Mouse (Mus musculus) spleen, postnatal 36 days (tissue): ENCODE results near the gene Filip1.
A peak's percentile ranks its signal among the peaks of the same experiment; 100 is the strongest.
"Not testable (repeated sequence)": the region's sequence is repeated elsewhere in the genome, so short reads cannot be mapped to it uniquely, and the experiment has no call there.

ENCODE experiments used
- DNase-seq, 2 experiments: peaks; one replicate each; pipeline ENCODE4 v3.0.0; 2022; ENCODE audit warnings: low spot score in 2 of 2, mixed read lengths in 1 of 2

Filip1 gene

DNA sequence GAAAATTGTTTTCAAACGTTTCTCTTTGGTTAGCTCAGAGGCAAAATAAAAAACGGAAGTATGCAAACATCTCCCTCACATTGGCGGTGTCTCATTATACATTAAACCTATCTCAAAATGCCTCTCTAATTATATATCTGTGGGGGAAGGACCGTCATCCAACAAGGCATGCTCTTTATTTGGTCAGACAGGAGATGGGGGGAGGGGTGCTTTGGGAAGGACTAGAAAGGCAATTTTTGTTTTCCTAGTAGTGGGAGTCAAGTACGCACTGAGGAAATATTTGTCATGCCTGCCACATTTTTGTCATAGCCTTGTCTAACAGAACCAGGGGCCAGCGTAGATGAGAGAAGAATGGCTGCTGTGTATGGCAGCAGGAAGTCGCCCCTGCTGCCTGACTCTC, at the start of gene Filip1:
Gene Filip1, minus strand, starts transcription at position 101 of the 400 bp plus-strand sequence.
- no peak for DNase-seq

DNA sequence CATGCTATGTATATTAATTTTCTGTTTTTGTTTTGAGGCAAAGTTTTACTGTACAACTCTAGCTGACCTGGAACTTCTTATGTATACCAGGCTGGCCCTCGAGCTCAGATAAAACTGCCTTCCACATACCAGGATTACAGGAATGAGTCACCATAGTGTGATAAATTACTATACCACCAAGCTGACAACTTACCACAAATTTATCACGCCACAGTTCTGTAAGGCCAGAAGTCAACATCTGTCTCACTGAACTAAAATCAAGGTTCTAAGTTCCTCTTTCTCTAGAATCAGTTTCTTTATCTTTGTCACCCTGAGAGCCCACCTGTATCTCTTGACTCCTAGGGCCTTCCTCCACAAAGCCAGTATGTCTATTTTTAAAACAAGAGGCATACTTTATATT, 45.0 kb upstream of the Filip1 start:
- no peak for DNase-seq

DNA sequence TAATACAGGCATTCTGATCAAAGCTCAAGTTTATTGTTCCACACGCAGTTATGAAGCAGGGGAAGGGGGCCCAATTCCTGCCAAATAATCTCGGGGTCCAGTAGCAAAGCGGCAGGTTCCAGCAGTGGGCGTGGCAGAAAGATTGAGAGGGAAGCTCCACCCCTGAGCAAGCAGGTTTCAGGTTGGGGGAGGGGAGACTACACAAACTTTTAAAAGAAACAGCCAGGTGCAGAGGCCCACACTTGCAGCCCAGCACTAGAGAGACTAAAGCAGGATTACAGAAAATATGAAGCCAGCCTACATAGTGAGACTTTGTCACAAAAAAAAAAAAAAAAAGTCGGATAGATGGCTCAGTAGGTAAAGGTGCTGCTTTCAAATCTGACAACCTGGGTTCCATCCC, 40.3 kb upstream of the Filip1 start:
- no peak for DNase-seq

DNA sequence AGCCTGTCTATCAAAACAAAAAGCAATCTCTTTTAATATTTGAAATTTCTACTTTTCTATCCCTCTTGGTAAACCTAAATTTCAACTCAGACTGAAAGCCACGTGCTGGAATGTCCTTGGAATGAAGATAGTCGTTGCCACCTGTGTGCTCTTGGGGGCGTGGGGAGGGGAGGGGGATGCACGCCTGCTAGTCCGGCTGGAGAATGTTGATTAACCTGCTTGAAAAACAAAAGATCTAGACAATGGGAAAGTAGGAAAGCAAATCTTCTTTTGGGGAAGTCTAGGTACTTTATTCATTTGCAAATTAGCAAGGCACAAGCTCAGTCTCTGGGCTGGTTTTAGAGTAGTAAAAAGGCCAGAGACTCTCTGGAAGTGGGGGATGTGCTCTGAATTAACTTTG, 36.6 kb upstream of the Filip1 start:
- not testable (repeated sequence) for DNase-seq

DNA sequence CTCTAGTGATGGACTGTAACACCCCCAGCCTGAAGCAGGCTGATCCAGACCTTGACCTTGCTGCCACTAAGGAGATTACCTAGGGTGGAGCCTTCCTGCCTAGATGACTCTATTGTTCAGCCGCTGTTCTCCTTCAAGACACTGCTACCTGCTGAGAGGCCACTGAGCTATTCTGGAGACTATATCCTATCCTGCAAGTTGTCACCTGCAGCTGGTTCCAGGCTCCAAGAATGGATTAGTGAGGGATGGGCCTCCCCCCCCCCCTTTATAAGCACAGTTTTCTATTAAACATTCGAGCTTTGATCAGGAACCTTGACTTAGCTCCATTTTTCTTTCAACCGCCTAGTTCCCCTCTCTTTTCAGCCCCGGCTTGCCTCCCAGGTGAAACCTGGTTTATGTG, 31.6 kb upstream of the Filip1 start:
- DNase-seq: not testable (repeated sequence)

DNA sequence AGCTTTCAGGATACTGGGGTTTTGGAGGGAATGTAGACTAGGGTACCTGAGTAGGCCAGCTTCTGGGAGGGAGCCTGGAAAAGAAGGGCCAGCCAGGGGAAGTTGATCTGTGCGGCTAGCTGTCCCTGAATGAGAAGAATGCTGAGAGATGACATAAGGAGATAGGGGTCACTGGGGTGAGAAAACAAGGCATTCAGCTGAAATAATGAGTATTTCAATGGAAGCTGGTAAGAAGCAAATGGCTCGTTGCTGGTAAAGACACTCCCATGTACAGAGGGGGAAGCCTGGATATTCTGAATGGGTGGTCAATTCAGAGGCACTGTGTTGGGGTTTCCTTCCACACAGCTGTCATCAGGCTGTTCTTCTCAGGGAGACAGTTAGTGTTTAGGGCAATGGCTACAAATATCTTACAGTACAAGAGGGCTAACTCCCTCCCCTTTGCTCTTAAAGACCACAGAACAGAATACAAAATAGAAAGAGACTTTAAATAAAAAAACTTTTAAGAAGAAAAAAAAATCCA, 26.7 kb upstream of the Filip1 start:
- DNase-seq: no peak

DNA sequence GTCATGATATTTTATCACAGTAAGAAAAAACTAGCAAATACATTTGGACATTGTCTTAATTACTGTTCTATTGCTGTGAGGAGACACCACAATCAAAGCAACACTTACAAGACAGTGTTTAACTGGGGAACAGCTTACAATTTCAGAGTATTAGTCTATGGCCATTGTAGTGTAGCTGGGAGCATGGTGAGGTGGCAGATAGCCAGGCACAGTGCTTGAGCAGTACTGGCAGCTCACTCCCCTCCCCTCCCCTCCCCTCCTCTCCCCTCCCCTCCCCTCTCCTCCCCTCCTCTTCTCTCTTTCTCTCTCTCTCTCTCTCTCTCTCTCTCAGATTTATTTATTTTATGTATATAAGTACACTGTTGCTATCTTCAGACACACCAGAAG, 25.3 kb upstream of the Filip1 start:
- DNase-seq: no peak

DNA sequence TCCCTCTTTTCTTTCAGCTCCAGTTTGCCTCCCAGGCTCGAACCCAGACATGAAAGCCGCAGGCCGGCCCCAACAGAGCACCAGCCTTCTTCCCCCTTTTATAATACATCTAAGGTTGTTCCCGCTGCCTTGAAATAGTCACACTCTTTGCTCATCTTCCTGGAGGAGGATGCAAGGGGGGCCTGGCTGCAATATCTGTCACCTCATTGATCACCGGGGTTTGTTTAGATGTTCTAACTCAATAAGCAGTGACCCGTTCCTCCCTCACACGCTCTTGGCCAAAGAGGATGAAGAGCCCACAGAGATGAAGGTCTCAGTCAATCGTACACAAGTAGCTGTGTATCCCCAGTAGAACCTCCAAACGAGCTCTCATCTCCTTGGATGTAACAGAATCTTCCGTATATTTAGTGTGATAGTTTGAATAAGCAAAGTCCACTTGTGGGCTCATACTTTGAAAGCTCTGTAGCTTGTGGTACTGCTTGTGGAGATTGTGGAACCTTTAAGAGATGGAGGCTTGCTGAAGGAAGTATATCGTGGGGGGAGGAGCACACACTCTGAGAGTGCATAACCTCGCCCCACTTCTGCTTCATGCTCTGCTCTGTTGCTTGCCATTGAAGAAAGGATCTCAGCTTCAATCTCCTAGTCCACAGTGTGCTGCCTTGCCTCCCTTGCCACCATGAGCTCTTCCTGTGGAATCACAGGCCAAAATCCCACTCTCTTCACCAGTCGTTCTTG, 24.8 kb upstream of the Filip1 start:
- DNase-seq: no peak

DNA sequence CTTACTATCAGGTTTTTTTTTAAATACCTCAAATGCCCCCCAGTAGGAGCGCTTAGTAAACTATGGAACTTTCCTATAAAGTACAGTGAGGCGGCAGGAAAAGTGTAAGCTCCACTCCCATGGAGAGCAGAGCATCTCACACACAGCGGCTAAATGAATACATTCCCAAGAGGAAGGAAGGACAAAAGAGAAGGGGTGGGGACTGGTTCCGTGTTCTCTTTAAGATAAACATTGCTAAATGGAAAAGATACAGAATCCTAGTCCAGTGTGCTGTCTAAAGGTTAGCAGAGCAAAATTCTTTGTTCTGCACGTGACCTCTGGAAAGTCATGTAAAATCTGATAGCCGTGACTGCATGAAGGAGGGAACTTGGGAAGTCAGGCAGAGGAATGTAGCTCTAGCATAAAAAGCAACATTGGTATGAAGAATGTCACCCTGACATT, 13.9 kb upstream of the Filip1 start:
- no peak for DNase-seq

DNA sequence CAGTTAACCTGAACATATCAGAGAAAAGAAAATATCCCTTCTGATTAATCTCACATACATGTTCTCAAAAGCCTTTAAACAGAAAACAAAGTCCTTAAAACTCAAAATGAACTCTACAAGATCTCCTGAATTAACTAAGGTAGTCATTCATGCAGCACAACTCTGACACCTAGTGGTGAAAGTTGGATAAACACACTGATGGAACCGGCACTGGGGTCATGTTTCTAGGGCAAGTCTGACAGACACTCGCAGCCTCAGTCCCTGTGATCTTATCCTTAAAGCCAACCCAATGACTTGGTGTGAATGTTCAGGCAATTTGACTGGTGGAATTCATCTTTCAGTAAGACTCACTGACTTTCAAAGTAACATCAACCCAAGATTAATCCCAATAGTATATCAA, 13.4 kb upstream of the Filip1 start:
- DNase-seq: peak; percentile 22 to 29

DNA sequence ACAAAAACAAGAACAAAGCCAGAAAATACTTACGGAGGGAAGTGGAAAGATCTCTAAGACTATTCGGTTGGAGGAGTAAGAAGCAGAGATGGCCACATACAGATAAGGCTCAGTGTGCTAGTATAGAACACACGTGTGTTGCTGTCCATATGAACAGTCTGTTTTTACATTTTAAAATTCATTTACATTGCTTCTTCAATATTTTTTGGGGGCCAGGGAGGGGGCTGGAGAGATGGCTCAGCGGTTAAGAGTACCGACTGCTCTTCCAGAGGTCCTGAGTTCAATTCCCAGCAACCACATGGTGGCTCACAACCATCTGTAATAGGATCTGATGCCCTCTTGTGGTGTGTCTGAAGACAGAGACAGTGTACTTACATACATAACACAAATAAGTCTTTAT, 12.7 kb upstream of the Filip1 start:
- not testable (repeated sequence) for DNase-seq

DNA sequence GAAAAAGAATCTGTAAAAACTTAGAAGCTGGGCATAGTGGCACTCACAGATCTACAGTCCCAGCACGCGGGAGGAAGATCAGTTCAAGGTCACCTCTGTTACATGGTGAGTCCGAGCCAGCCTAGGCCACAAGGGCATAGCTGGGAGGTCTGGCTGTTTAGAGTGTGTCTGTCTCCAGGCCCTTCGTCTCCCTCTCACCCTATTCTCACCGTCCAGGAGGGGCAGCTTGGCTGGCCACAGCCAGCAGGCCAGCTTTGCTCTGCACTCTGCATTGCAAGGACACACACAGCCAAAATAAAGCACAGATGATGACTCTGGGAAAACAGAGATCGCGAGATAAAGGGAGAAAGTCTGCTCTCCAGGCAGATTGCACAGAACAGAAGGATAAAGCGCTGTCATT, 10.2 kb upstream of the Filip1 start:
- DNase-seq: no peak

DNA sequence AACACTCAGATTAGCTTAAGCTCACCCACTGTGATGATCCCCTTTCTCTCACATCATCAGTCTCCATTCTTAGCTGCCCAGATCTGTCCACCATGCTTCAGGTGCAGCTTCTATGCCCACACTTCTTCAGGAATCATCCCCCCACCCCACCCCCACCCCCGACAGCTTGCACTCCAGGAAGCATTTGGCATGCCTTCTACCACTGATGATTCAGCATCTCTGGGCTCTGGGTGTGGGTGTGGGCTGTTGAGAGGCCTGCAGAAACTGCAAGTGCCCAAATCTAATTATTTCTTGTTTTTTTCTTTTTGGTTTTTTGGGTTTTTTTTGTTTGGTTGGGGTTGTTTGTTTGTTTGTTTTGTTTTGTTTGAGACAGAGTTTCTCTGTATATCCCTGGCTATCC, 9.0 kb upstream of the Filip1 start:
- no peak for DNase-seq

DNA sequence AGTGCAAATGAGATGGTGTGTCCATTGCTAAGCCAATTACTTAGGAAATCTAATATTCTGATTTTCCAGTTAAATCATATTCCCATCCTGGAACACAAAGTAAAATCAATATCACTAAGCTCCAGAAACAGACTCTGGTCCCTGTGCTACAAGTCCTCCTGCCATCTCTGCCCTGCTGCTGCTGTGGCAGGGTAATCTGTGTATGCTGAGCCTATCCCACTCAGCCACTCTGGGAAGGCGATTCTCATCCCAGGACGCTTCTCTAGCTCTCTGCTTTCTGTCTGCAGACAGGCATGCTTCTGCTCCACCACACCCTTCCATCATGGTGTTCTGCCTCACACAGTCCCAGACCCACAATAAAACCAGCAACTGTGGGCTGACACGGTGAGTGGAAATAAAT, 7.8 kb upstream of the Filip1 start:
- DNase-seq: no peak

DNA sequence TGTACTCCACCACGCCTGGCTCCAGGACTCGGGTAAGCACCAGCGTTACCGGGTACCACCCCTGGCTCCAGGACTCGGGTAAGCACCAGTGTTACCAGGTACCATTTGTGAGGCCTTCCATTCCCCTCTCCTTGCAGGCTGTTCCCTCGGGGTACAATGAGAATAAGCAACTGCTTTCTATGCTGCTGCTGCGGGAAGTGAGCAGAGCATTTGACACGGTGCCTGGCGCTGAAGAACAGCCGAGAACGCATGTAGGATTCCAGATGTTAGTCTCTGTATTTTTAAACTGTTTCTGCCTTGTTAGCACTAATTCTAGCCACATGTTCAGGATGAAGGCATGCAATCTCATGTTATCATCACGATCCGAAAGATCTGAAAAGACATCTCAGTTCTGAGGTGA, 635 bp downstream of the Filip1 start:
- DNase-seq: no peak

DNA sequence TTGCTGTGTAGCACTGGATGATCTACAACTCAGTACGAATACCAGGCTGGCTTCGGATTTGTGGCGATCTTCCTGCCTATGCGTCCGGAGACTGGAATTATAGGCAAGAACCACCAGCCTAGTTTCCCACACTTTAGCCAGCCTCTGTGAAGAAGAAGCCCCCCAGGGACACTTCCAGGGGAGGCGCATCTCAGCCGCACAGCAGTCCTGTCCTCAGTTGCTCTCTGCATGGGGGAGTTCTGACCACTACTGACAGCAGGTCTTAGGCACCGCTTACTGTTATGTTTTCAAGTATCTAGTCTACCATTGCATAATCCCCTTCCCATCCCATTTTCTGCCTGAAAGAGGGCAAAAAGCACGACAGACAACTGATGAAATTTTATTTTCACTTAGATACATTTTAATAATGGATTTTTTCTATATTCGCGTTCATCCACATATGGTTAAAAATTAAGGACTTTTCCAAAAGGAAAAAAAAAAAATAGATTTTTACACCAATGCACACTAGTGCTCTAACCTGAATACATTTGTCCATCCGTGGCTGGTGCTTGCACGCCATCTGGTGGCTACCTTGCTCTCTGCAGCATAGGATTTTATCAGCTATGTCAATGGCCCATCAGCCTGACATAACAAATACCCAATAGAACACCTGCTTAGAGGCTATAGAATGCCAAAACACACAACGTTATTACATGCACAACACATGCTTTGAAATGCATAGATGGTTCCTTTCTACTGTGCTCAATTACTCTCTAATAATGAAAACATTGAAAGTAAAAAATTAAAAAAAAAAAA, 10.1 kb downstream of the Filip1 start:
- DNase-seq: peak; percentile 60 to 61

DNA sequence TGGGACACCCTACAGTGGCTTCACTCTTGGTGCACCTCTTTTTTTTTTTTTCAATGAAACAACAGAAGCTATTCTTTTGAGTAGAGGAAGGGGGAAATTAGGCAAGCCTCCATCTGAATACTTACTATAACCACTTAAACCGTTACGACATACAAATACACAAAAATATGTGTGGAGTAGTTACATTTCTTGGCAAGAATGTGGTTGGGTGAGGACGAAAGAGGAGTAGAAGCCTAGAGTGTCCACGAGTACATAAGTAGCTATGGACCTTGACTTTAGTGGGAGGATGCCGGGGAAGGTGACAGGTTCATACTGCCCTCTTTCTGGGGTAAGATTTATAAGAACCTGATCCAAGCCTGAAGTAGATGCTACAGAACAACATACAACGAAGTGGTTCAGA, 15.4 kb downstream of the Filip1 start:
- DNase-seq: no peak

DNA sequence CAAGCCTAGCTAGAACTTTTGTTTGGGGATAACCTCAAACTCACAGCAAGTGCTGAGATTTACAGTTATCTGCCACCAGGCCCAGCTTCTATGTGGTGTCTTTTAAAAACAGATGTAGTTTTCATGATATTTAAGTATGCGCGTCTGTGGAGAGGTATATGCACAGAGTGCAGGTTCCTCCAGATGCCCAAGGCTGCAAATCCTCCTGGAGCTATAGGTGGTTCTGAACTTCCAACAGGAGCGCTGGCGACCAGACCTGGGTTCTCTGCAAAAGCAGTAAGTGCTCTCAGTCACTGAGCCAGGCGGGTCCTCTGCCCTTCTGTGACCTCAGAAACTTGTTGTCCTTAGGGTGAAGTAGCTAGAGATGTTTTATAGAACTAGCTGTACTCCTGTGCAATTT, 18.4 kb downstream of the Filip1 start:
- DNase-seq: no peak

DNA sequence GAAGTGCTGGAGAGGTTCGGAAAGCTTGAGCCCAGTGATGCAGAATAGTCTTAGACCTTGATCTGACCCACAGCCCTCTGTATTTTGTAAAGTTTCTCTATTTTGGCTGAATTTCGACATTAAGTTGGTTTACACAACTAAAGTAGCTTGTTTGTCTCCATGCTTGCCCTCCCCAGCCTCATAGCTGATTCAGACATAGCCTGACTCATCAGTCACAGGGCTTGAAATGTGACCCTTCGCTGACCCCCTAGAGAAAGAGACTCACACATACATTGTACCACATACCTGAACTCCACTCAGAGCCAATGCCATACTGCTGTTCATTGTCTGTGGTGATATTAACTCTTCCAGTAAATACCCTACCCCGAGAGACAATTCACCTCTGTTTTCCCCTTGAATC, 19.6 kb downstream of the Filip1 start:
- DNase-seq: no peak

DNA sequence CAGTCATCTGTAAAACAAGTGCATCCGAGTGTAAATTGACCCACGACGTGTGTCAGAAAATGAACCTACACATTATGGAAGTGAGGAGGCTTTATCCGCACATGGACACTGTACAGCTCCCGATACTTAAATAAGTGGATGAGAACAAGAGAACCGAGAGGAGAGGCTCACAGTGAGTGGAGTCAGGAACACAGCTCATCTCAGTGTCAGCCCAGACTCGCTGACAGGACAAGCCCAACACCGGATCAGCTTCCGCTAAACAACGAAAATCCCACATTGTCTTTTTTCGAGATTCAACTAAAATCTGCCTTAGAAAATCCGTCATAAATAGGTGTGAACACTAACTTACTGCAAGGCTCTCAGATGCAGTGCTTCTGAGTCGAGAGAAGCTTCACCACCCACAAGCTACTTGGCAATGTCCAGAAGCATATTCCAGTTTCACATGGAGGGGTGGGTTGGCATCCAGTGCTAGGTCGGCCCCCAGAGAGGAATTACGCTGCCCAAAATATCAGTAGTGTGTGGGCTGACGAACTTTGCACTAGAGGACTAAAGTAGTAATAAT, 22.1 kb downstream of the Filip1 start:
- no peak for DNase-seq

DNA sequence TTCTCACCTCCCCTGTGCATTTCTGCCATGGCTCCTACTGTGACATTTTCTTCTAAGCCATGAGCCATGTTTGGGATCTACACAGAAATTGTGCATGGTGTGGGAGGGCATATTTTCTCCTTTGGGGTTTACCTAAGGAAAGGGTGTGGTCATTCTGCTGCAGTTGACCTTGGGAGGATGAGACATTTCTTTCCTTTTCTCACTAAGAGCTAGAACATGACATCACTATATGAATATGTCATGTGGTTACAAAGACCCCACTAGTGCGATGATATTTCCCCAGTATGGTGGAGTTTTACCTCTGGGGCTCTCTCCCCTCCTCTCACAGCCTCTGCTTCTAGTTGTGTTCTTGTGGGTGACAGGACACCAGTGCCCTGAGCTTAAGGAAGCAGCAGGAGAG, 22.9 kb downstream of the Filip1 start:
- no peak for DNase-seq

DNA sequence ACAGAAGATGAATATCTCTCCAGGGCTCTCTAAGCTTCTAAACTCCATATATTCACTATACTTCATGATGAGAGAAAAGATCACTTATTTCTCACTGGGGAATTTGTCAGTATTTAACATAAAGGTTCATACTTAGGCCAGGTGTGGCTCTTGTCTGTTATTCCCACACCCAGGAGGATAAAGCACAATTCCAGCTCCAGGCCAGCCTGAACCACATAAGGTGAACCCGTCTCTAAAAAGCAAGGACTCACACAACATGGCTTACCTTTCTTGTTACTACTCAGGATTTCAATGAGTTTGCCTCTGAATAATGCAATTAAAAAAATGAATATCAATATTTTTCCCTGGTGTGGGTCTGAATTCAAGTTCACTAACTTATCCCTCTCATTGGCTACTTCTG, 23.6 kb downstream of the Filip1 start:
- DNase-seq: no peak

DNA sequence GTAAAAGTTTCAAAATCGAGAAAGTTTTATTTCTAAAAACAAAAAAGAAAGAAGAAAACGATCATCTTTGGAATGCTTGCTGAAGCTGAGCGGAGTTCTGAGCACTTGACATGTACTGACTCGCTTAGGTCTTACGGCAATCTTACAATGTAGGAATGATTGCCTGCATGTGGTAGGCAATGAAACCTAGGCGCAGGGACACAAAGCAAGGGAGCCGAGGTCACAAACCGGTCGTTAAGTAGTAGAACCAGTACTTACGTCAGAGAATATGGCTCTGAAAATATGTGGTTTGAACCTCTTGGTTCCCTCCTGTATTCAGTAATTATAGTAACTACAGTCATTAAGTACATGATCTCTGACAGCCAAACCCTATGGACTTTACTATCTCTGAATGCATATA, 29.4 kb downstream of the Filip1 start:
- no peak for DNase-seq
